Mouse (Mus musculus) stomach, embryonic 14.5 days (tissue): ENCODE results near the gene Slc38a7. TPM values are rescaled to one million over a fixed set of nuclear protein-coding genes. Genes with fewer than 3 reads are reported as not detected.

Source experiments
- ATAC-seq: fragments of 200-750 bp; cut with Nextera tagmentation; 2 replicates; pipeline ENCODE4 v1.8.0; 2017; ENCODE audit warnings: low read depth, moderate TSS enrichment; ENCODE audit not compliant: insufficient number of reproducible peaks, insufficient read depth, low FRiP score
- H3K27ac ChIP-seq: fragments of 300-500 bp; sonication (generic); 2 replicates; pipeline ENCODE4 v1.5.1; 2014; ENCODE audit warnings: mild to moderate bottlenecking, low read length, moderate library complexity, mixed read lengths
- H3K27me3 ChIP-seq: fragments of 300-500 bp; sonication (generic); 2 replicates; pipeline ENCODE4 v1.6.1; 2014; ENCODE audit warnings: low read length, control low read depth, mixed read lengths; ENCODE audit not compliant: control insufficient read depth, insufficient read depth
- H3K36me3 ChIP-seq: fragments of 300-500 bp; sonication (generic); 2 replicates; pipeline ENCODE4 v1.6.1; 2014; ENCODE audit warnings: mild to moderate bottlenecking, control low read depth, low read length, moderate library complexity, mixed read lengths; ENCODE audit not compliant: control insufficient read depth, insufficient read depth
- H3K4me1 ChIP-seq: fragments of 300-500 bp; sonication (generic); 2 replicates; pipeline ENCODE4 v1.6.1; 2014; ENCODE audit warnings: low read length, control low read depth, mixed read lengths; ENCODE audit not compliant: control insufficient read depth, insufficient read depth
- H3K4me2 ChIP-seq: fragments of 300-500 bp; sonication (generic); replicated peaks from 2 replicates; pipeline ENCODE4 v1.6.1; 2014; ENCODE audit warnings: low read depth, low read length, control low read depth
- H3K4me3 ChIP-seq: fragments of 300-500 bp; sonication (generic); 2 replicates; pipeline ENCODE4 v1.5.1; 2014; ENCODE audit warnings: low read depth, low read length, control low read depth
- H3K9ac ChIP-seq: fragments of 300-500 bp; sonication (generic); replicated peaks from 2 replicates; pipeline ENCODE4 v1.6.1; 2014; ENCODE audit warnings: low read depth, mild to moderate bottlenecking, control low read depth, low read length, moderate library complexity, mixed read lengths
- H3K9me3 ChIP-seq: fragments of 300-500 bp; sonication (generic); 2 replicates; pipeline ENCODE4 v1.6.1; 2016; ENCODE audit warnings: low read depth, low read length, control low read depth; ENCODE audit not compliant: control insufficient read depth
- WGBS: fragments of 180-500 bp; shearing (Covaris S2); extraction: QIAGEN DNeasy Blood & Tissue Kit; methylation state at CpG from one replicate; pipeline ENCODE4 v1.1.7; 2014; 5-methylcytosine and 5-hydroxymethylcytosine counted together
- polyA plus RNA-seq: library from polyadenylated mRNA; unstranded; fragments of >200 nt; fragmentation: Nextera tagmentation; extraction: Ambion mirVana; gene quantifications from 2 replicates; pipeline ENCODE4 v1.2.1, GENCODE M21; 2014

The Slc38a7 gene
- polyA plus RNA-seq, 1 experiment from 2014 or later: 15.0 TPM

GRCm38 (mm10) chr8:95843968-95844367 is 9.4 kb downstream of the Slc38a7 start:
- no peak overlapping the region for H3K9ac ChIP-seq
- 88% methylated on average over 6 of the region's 6 CpGs for WGBS

DNA sequence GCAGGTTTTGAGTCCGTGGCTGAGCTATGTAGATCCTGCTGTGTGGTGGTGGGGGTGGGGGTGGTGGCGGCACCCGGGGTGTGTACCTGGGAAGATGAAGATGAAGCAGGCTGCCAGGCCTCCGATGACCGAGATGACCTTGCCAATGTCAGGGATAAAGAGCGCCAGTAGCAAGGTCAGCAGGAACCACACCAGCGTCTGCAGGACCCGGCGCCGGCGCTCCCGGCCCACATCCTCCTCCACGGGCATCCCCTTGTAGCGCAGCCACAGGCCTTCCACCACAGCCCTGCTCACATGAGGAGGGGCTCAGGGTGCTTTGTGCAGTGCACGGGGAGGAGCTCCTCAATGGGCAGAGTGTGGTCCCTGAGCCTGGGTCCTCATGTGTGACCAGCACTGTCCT is 11.9 kb downstream of the Slc38a7 start:
- no peak for ATAC-seq
- peaks cover 12% of the 10 kb centered on the region; the same call in 1 of the 2 replicates for H3K36me3 ChIP-seq
- no peaks in the 10 kb centered on the region for H3K9me3 ChIP-seq
- H3K4me2 ChIP-seq: no peak overlapping the region
- no peak overlapping the region for H3K4me3 ChIP-seq
- WGBS: 87% methylated on average over 15 of the region's 15 CpGs
- H3K27me3 ChIP-seq: no peaks in the 10 kb centered on the region
- H3K4me1 ChIP-seq: no peaks in the 10 kb centered on the region
- no peak overlapping the region for H3K9ac ChIP-seq
- no peak overlapping the region for H3K27ac ChIP-seq

More at GRCm38 (mm10) chr8:95843968-95844367, 9.4 kb downstream of the Slc38a7 start:
- Histone ChIP-seq H3K9me3 (no peaks in the 10 kb centered on the region), H3K4me1 (no peaks in the 10 kb centered on the region), H3K27me3 (no peaks in the 10 kb centered on the region), H3K4me2 (no peak overlapping the region), H3K27ac (no peak overlapping the region), H3K36me3 (peaks cover 12% of the 10 kb centered on the region; the same call in 1 of the 2 replicates), H3K4me3 (no peak overlapping the region)
- no peak for ATAC-seq

GRCm38 (mm10) chr8:95839289-95839688 is 14.1 kb downstream of the Slc38a7 start:
- 97% methylated on average over 4 of the region's 4 CpGs for WGBS
- no peaks in the 10 kb centered on the region for H3K36me3 ChIP-seq
- no peak for ATAC-seq

GRCm38 (mm10) chr8:95837266-95837665 is 16.1 kb downstream of the Slc38a7 start:
- no peak overlapping the region for H3K4me3 ChIP-seq
- no peak overlapping the region for H3K9ac ChIP-seq
- H3K27ac ChIP-seq: no peak overlapping the region
- no peaks in the 10 kb centered on the region for H3K9me3 ChIP-seq
- no peaks in the 10 kb centered on the region for H3K27me3 ChIP-seq
- 93% methylated on average over 10 of the region's 10 CpGs for WGBS
- ATAC-seq: no peak
- no peaks in the 10 kb centered on the region for H3K36me3 ChIP-seq
- H3K4me2 ChIP-seq: no peak overlapping the region
- H3K4me1 ChIP-seq: 0 out of 2 replicates have a peak, but pooled peaks cover 5% of the 10 kb centered on the region

More at GRCm38 (mm10) chr8:95839289-95839688, 14.1 kb downstream of the Slc38a7 start:
- no peak overlapping the region for H3K27ac ChIP-seq
- H3K9me3 ChIP-seq: no peaks in the 10 kb centered on the region
- H3K4me2 ChIP-seq: no peak overlapping the region
- no peaks in the 10 kb centered on the region for H3K27me3 ChIP-seq
- no peaks in the 10 kb centered on the region for H3K4me1 ChIP-seq
- H3K4me3 ChIP-seq: no peak overlapping the region
- no peak overlapping the region for H3K9ac ChIP-seq

DNA sequence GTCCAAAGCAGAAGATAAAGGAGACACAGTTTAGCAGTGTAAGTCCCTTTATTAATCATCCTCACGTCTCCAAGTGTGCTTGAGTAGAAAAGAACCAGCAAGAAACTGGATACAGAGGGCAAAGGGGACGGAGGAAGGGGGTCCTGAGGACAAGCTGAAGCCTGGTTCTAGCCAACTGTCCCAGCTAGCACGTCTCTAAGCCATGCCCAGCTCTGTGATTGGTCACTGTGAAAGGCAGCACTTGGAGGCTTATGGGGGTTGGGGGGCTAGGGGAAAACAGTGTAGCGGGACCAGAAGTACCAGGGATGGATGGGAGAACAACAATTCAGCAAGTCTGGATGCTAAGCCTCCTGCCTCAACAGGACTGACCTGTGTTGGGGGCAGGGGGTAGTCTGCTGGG is 17.4 kb downstream of the Slc38a7 start:
- ATAC-seq: no peak
- H3K9me3 ChIP-seq: no peaks in the 10 kb centered on the region
- H3K36me3 ChIP-seq: no peaks in the 10 kb centered on the region
- H3K27ac ChIP-seq: no peak overlapping the region
- no peak overlapping the region for H3K9ac ChIP-seq
- no peaks in the 10 kb centered on the region for H3K27me3 ChIP-seq
- no peak overlapping the region for H3K4me2 ChIP-seq
- WGBS: 63% methylated on average over 4 of the region's 4 CpGs
- H3K4me1 ChIP-seq: 0 out of 2 replicates have a peak, but pooled peaks cover 5% of the 10 kb centered on the region
- no peak overlapping the region for H3K4me3 ChIP-seq

- peak; percentile 71 for ATAC-seq
- H3K4me3 ChIP-seq: peak overlapping the region; percentile 26
- no peaks in the 10 kb centered on the region for H3K27me3 ChIP-seq
- WGBS: 2% methylated on average over 16 of the region's 16 CpGs
- no peaks in the 10 kb centered on the region for H3K9me3 ChIP-seq
- no peaks in the 10 kb centered on the region for H3K36me3 ChIP-seq
- no peak overlapping the region for H3K27ac ChIP-seq
- H3K4me2 ChIP-seq: peak overlapping the region; percentile 46
- H3K9ac ChIP-seq: no peak overlapping the region
- H3K4me1 ChIP-seq: 0 out of 2 replicates have a peak, but pooled peaks cover 5% of the 10 kb centered on the region
These were observed 19.8 kb downstream of the Slc38a7 start for GRCm38 (mm10) chr8:95833435-95833984.

DNA sequence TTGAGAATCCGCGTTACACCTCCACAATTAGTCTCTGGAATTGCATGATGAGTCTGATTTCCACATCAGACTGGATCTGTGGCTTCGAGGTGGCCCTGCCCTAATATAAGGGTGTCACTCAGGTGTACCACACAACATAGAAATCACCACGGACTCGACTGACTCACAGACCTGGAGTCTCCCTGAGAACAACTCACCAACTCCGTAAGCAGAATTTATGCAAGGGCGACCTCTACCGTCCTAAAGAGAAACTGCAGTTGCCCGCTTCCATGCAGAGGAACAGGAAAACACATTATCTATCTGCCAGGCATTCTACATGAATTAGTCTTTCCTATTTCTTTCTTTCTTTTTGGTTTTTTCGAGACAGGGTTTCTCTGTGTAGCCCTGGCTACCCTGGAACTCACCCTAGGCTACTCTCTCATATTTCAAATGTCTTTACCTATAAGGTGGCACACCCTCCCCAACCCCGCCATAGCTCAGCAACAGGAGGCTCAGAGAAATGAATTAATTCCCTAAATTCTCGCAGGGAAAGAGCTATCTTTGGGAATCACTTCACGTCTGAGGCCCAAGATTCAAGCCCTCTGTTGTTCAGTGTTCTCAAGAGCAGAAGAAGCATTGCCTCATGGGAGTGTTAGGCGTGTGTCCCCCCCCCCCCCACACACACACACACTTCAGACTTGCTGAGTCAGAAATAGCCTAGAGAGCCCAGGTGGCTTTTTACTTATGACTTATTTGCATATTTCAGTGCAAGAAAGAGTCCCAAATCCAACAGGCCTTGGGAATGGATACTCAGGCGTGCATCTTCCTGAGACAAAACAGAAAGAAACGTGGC is 20.5 kb downstream of the Slc38a7 start:
- Histone ChIP-seq H3K4me2 (peak overlapping the region; percentile 46), H3K9me3 (no peaks in the 10 kb centered on the region), H3K36me3 (no peaks in the 10 kb centered on the region), H3K4me1 (0 out of 2 replicates have a peak, but pooled peaks cover 5% of the 10 kb centered on the region), H3K4me3 (peak overlapping the region; percentile 26), H3K27ac (no peak overlapping the region), H3K9ac (no peak overlapping the region), H3K27me3 (no peaks in the 10 kb centered on the region)
- peak; percentile 43; the same call in 1 of the 2 replicates for ATAC-seq
- WGBS: 16% methylated on average over 16 of the region's 16 CpGs

- Histone ChIP-seq H3K4me1 (0 out of 2 replicates have a peak, but pooled peaks cover 5% of the 10 kb centered on the region), H3K27ac (no peak overlapping the region), H3K9ac (no peak overlapping the region), H3K4me3 (no peak overlapping the region), H3K27me3 (no peaks in the 10 kb centered on the region), H3K4me2 (no peak overlapping the region), H3K9me3 (no peaks in the 10 kb centered on the region), H3K36me3 (no peaks in the 10 kb centered on the region)
- WGBS: 67% methylated on average over 3 of the region's 3 CpGs
- ATAC-seq: no peak; the same call in 1 of the 2 replicates
These were observed 23.2 kb downstream of the Slc38a7 start for GRCm38 (mm10) chr8:95830144-95830543.
